ENCODE assay signal across 8 mouse cellular contexts in genomic region chr2:166564455-166564854, GRCm38 (mm10).
DNase-seq lines count a peak whose midpoint lies in the region; ATAC-seq lines count a peak whose summit lies in the region.

No protein-coding gene starts in this region.

- peak overlapping the region; percentile 23; the same call in 1 of the 2 replicates for H3K4me3 ChIP-seq in liver, embryonic 12.5 days

- ATAC-seq in frontal cortex, adult (ENCODE audit: low TSS enrichment): peak; percentile 62; the same call in 1 of the 2 replicates
- peak; percentile 63 for ATAC-seq in inflammation-experienced regulatory T-cells, adult 6 months
- no peak for ATAC-seq in liver, embryonic 12.5 days
- ATAC-seq in monocyte, adult 5-6 weeks (replicated peaks; ENCODE audit: insufficient number of reproducible peaks, low FRiP score, low TSS enrichment, poor library complexity, severe bottlenecking): peak; percentile 58

- peaks cover 11% of the 10 kb centered on the region for H3K4me1 ChIP-seq in liver, embryonic 12.5 days

- 0 out of 2 replicates have a peak overlapping the region, but pooled peaks have one; percentile 14 for H3K9ac ChIP-seq in liver, embryonic 12.5 days

- DNase-seq in layer of hippocampus, adult 18-20 months (ENCODE audit: low spot score in 2 of 2): peak; percentile 25 to 54
- DNase-seq in layer of hippocampus, adult 9-10 months (ENCODE audit: low spot score): no peak
- DNase-seq in cerebellum, postnatal 10 days: peak; percentile 77 to 81
- DNase-seq in splenic B cell, adult 2 months (ENCODE audit: low read depth, low spot score): peak; percentile 81

- no peak overlapping the region for H3K27ac ChIP-seq in liver, embryonic 12.5 days

- no peaks in the 10 kb centered on the region for H3K27me3 ChIP-seq in liver, embryonic 12.5 days (replicated peaks)
- no peaks in the 10 kb centered on the region for H3K27me3 ChIP-seq in splenic B cell, adult 2 months (ENCODE audit: control insufficient read depth, insufficient read depth, low read length, poor library complexity, severe bottlenecking)

- 5% methylated on average over 11 of the region's 11 CpGs for WGBS in liver, embryonic 12.5 days (ENCODE audit: insufficient replicate concordance)

- no peaks in the 10 kb centered on the region for H3K9me3 ChIP-seq in liver, embryonic 12.5 days (replicated peaks)

- peak overlapping the region; percentile 58 for H3K4me2 ChIP-seq in liver, embryonic 12.5 days

- H3K36me3 ChIP-seq in liver, embryonic 12.5 days: peaks cover 27% of the 10 kb centered on the region
- peaks cover 9% of the 10 kb centered on the region for H3K36me3 ChIP-seq in splenic B cell, adult 2 months (ENCODE audit: control insufficient read depth, insufficient read depth, low read length, poor library complexity, severe bottlenecking)
